Mouse (Mus musculus): ENCODE measurements around the gene Pmm2. TPM values are rescaled to one million over a fixed set of nuclear protein-coding genes. Genes with fewer than 3 reads are reported as not detected.

Pmm2 gene
- polyA plus RNA-seq, 1 experiment from 2014 or later, result 126 TPM

DNA sequence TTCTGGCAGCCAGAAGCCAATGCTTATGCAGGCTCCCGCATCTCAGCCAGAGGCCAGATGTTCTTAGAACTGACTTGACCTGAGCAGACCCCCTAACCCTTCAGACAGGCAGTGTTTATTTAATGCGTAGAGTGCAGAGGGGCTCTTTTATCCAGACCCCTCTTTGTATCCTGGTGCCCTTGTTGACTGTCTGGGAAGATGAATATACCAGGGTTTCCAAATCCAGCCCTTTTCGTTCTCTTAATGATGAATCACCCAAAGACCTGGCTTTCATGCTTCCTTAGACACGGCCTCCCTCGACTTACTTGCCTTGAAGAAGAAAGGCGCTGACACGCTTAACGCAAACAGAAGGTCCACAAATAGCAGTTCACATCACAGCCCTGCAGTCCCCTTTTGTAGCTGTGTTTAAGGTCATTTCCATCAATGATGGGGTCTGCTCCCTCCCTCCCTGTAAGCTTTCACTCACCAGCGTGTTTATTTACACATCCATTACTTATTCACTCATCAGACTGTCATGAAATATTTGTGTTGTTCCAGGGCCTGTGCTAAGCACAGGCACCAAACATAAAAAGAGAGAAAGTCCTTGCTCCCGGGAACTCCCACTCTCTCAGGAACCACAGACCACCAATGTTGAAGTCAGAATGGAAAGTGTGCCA, 17.7 kb upstream of the Pmm2 start:
- 28% methylated on average over 10 of the region's 10 CpGs for WGBS
- Histone ChIP-seq H3K27me3 (replicated peaks; ENCODE audit: control insufficient read depth, insufficient read depth, low read length) (no peaks in the 10 kb centered on the region), H3K9me3 (ENCODE audit: control insufficient read depth, low read length) (0 out of 2 replicates have a peak, but pooled peaks cover 5% of the 10 kb centered on the region), H3K27ac (ENCODE audit: low read length) (peak overlapping the region; percentile 47; the same call in 1 of the 2 replicates), H3K4me2 (ENCODE audit: low read depth, low read length) (no peak overlapping the region), H3K9ac (ENCODE audit: low read depth, low read length) (no peak overlapping the region), H3K4me1 (ENCODE audit: control insufficient read depth, insufficient read depth, low read length) (peaks cover 16% of the 10 kb centered on the region), H3K36me3 (ENCODE audit: control insufficient read depth, insufficient read depth, low read length) (no peaks in the 10 kb centered on the region), H3K4me3 (ENCODE audit: low read length) (no peak overlapping the region)
- ATAC-seq, result peak; percentile 8; the same call in 1 of the 2 replicates

DNA sequence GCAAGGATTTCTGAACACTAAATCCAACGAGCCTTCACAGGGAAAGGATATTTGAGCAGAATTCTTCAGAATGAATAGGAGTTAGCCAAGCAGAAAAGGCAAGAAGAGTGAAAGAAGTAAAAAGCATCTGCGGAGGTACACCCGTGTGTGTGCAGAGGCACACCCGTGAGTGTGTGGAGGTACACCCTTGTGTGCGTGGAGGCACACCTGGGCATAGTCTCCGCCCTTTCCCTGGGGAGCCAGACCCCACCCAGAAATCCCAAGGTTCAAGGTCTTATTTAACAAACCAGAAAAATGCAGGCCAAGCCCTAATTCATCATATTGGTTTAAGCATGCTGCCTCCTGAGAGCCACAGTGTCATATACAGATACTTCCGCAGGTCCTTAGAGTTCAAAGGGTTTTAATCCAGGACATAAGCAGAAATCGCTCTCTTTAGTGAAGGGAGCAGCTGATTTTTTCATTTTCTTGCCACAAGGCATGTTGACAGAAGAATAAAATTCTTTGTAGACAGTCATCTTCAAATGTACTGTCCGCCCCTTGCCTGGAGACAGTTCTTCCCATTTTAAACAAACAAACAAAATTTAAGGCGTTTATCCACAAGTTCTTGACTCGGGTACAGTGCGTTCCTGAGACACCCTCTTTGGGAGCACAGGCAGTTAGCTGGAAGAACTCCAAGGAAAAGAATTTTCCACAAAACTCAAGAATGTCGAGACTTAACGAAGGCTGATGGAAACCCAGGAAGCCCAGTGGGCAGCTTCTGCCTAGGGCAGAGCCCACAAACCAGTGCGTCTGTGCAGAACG, 17.0 kb upstream of the Pmm2 start:
- peak; percentile 82 for ATAC-seq
- no peak overlapping the region for H3K4me3 ChIP-seq (ENCODE audit: low read length)
- peak overlapping the region; percentile 55 for H3K27ac ChIP-seq (ENCODE audit: low read length)
- H3K9ac ChIP-seq (ENCODE audit: low read depth, low read length), result no peak overlapping the region
- H3K4me1 ChIP-seq (ENCODE audit: control insufficient read depth, insufficient read depth, low read length), result peaks cover 16% of the 10 kb centered on the region
- 43% methylated on average over 16 of the region's 16 CpGs for WGBS
- 0 out of 2 replicates have a peak, but pooled peaks cover 5% of the 10 kb centered on the region for H3K9me3 ChIP-seq (ENCODE audit: control insufficient read depth, low read length)
- no peaks in the 10 kb centered on the region for H3K27me3 ChIP-seq (replicated peaks; ENCODE audit: control insufficient read depth, insufficient read depth, low read length)
- no peak overlapping the region for H3K4me2 ChIP-seq (ENCODE audit: low read depth, low read length)
- H3K36me3 ChIP-seq (ENCODE audit: control insufficient read depth, insufficient read depth, low read length), result no peaks in the 10 kb centered on the region

DNA sequence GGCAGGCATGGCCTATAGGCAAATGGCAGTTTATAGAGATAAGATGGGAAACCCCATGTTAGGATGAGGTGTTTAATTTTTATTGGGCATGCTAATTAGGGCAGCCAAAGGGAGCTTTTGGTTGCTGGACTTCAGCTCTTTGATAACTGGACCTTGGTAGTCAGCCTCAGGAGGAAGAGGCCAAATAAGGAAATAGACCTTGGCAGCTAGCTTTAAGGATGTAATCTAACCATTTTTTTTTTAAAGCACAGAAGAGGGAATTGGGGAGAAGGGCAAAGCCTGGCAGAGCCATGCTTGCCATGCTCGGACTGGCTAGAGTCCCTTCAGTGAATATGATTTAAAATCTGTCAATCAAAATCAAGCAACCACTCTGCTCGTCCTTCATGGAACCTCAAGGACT, 7.1 kb upstream of the Pmm2 start:
- H3K4me1 ChIP-seq (ENCODE audit: control insufficient read depth, insufficient read depth, low read length), result peaks cover 3% of the 10 kb centered on the region; the same call in 1 of the 2 replicates
- no peaks in the 10 kb centered on the region for H3K9me3 ChIP-seq (ENCODE audit: control insufficient read depth, low read length)
- H3K27me3 ChIP-seq (replicated peaks; ENCODE audit: control insufficient read depth, insufficient read depth, low read length), result no peaks in the 10 kb centered on the region
- 0 out of 2 replicates have a peak, but pooled peaks cover under 1% of the 10 kb centered on the region for H3K36me3 ChIP-seq (ENCODE audit: control insufficient read depth, insufficient read depth, low read length)
- no peak overlapping the region for H3K27ac ChIP-seq (ENCODE audit: low read length)
- 71% methylated on average over 2 of the region's 2 CpGs for WGBS
- H3K4me2 ChIP-seq (ENCODE audit: low read depth, low read length), result no peak overlapping the region
- 0 out of 2 replicates have a peak, but pooled peaks have one; percentile 32 for ATAC-seq
- no peak overlapping the region for H3K9ac ChIP-seq (ENCODE audit: low read depth, low read length)
- H3K4me3 ChIP-seq (ENCODE audit: low read length), result no peak overlapping the region

DNA sequence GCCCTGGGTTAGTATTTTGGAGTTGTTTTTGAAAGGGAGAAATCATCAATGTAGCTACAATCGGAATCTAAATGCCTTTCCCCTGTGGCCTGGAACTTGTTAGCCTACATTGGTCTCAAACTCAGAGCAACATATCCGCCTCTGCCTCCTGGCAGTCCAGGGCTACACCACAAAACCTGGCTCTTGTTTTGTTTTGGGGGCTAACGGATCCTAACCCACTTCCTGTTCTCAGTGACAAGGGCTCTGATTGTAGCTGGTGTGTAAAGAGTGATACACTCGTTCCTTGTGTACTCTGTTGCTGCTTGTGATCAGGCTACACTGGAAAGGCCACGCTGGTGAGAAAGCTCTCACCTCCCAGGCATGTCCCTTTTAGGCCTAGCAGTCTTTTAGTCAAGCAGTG, 6.0 kb upstream of the Pmm2 start:
- ATAC-seq, result no peak
- H3K27ac ChIP-seq (ENCODE audit: low read length), result no peak overlapping the region
- no peak overlapping the region for H3K9ac ChIP-seq (ENCODE audit: low read depth, low read length)
- no peaks in the 10 kb centered on the region for H3K9me3 ChIP-seq (ENCODE audit: control insufficient read depth, low read length)
- 89% methylated on average over 5 of the region's 5 CpGs for WGBS
- no peaks in the 10 kb centered on the region for H3K27me3 ChIP-seq (replicated peaks; ENCODE audit: control insufficient read depth, insufficient read depth, low read length)
- H3K4me2 ChIP-seq (ENCODE audit: low read depth, low read length), result no peak overlapping the region
- 0 out of 2 replicates have a peak, but pooled peaks cover 2% of the 10 kb centered on the region for H3K36me3 ChIP-seq (ENCODE audit: control insufficient read depth, insufficient read depth, low read length)
- peaks cover 10% of the 10 kb centered on the region for H3K4me1 ChIP-seq (ENCODE audit: control insufficient read depth, insufficient read depth, low read length)
- H3K4me3 ChIP-seq (ENCODE audit: low read length), result no peak overlapping the region

DNA sequence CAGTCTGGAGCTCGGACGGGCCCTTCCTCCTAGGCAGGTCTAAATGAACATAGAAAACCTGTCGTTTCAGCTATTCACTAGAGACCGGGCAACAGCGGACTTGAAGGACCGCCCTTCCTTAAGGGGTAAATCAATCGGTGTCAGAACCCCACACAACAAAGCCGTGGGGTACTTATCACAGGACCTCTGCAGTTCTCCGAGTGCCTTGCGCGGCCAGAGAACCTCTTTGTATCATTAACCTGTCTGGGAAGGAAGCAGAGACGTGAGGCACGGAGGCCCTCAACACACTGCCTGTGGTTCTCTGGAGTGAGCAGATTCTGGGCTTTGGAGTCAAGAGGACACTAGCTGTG, 632 bp upstream of the Pmm2 start:
- no peaks in the 10 kb centered on the region for H3K27me3 ChIP-seq (replicated peaks; ENCODE audit: control insufficient read depth, insufficient read depth, low read length)
- WGBS, result under 1% methylated on average over 13 of the region's 13 CpGs

DNA sequence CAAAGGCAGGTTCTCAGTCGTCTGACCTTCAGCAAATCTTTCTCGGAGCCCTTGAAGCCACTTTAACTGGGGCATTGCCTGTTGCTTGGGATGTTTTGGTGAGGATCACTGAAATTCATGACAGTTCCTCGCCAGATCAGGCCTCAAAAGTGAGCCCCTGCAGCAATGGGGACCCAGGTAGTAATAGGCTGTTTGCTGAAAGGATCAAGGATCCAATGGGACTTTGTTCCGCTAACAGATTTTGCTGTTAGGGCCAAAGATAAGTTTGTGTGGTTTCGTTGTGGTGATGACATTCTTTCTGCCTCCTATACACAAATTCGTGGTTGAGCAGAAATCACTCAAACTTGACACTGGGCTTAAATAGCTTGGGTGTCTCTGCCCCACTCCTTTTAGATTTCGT, 657 bp downstream of the Pmm2 start:
- WGBS, result 32% methylated on average over 7 of the region's 7 CpGs
- H3K4me1 ChIP-seq (ENCODE audit: control insufficient read depth, insufficient read depth, low read length), result peaks cover 17% of the 10 kb centered on the region
- H3K9ac ChIP-seq (ENCODE audit: low read depth, low read length), result peak overlapping the region; percentile 83
- peak overlapping the region; percentile 86 for H3K27ac ChIP-seq (ENCODE audit: low read length)
- H3K4me2 ChIP-seq (ENCODE audit: low read depth, low read length), result peak overlapping the region; percentile 72
- H3K9me3 ChIP-seq (ENCODE audit: control insufficient read depth, low read length), result no peaks in the 10 kb centered on the region
- peak overlapping the region; percentile 62 for H3K4me3 ChIP-seq (ENCODE audit: low read length)
- ATAC-seq, result no peak
- H3K27me3 ChIP-seq (replicated peaks; ENCODE audit: control insufficient read depth, insufficient read depth, low read length), result no peaks in the 10 kb centered on the region
- H3K36me3 ChIP-seq (ENCODE audit: control insufficient read depth, insufficient read depth, low read length), result 0 out of 2 replicates have a peak, but pooled peaks cover 2% of the 10 kb centered on the region

More for the DNA sequence above, 632 bp upstream of the Pmm2 start:
- Histone ChIP-seq H3K4me3 (ENCODE audit: low read length) (peak overlapping the region; percentile 62), H3K9ac (ENCODE audit: low read depth, low read length) (peak overlapping the region; percentile 83), H3K9me3 (ENCODE audit: control insufficient read depth, low read length) (no peaks in the 10 kb centered on the region), H3K36me3 (ENCODE audit: control insufficient read depth, insufficient read depth, low read length) (0 out of 2 replicates have a peak, but pooled peaks cover 2% of the 10 kb centered on the region), H3K27ac (ENCODE audit: low read length) (peak overlapping the region; percentile 86), H3K4me2 (ENCODE audit: low read depth, low read length) (peak overlapping the region; percentile 73), H3K4me1 (ENCODE audit: control insufficient read depth, insufficient read depth, low read length) (peaks cover 17% of the 10 kb centered on the region)
- ATAC-seq, result peak; percentile 33; the same call in 1 of the 2 replicates

DNA sequence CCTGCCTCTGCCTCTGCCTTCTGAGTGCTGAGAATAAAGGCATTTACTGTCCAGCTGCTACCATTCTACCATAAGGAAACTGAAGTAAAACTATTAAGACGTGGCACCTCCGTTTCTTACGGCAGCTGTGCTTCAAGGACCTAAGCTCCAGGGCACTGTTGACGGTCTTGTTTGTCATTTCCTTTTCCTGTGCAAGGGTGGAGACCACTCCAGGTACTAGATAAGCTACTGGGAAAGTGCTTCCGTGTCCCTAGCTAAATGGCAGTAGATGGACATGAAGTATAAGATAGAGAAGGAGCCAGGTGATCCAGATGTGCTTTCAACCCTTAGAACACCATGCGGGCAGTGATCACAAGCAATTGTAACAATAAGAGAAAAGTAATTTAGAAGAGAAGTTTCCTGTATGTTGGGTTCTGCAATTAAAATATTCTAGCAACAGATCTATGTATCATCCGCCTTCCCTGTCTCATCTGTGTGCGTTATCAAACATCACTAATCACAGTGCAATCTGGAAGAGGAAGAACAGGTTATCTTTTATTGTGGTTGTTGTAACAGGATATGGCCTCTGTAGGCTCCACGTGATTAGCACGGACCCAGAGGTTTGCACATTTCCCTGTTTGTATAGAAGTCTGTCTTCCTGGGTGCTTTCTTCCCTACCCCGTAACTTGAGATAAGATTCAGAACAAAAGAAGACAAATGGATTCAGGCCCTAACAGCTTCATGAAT, 2.2 kb downstream of the Pmm2 start:
- no peaks in the 10 kb centered on the region for H3K27me3 ChIP-seq (replicated peaks; ENCODE audit: control insufficient read depth, insufficient read depth, low read length)
- H3K4me1 ChIP-seq (ENCODE audit: control insufficient read depth, insufficient read depth, low read length), result peaks cover 17% of the 10 kb centered on the region
- peak overlapping the region; percentile 66 for H3K27ac ChIP-seq (ENCODE audit: low read length)
- H3K4me2 ChIP-seq (ENCODE audit: low read depth, low read length), result peak overlapping the region; percentile 72; the same call in 1 of the 2 replicates
- no peak overlapping the region for H3K9ac ChIP-seq (ENCODE audit: low read depth, low read length)
- no peaks in the 10 kb centered on the region for H3K9me3 ChIP-seq (ENCODE audit: control insufficient read depth, low read length)
- H3K36me3 ChIP-seq (ENCODE audit: control insufficient read depth, insufficient read depth, low read length), result 0 out of 2 replicates have a peak, but pooled peaks cover 6% of the 10 kb centered on the region
- H3K4me3 ChIP-seq (ENCODE audit: low read length), result no peak overlapping the region
- ATAC-seq, result peak; percentile 39
- WGBS, result 61% methylated on average over 11 of the region's 11 CpGs

DNA sequence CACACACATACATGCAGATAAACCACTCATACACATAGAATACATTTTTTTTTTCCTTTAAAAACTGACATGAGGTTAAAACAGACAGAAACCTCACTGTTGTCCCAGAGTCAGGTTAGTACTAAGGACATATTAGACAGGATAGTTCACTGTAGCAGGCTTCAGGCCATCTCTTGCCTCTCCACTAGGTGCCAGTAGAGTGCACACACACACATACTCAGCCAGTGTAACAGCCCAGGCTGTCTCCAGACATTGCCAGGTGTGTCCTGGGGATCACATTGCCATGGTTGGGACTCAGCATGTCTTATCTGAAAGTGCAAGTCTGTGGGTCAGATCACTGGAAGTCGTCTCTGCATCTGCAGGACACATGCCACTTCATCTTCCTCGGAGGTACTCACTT, 6.4 kb downstream of the Pmm2 start:
- Histone ChIP-seq H3K27ac (ENCODE audit: low read length) (no peak overlapping the region), H3K4me1 (ENCODE audit: control insufficient read depth, insufficient read depth, low read length) (0 out of 2 replicates have a peak, but pooled peaks cover 5% of the 10 kb centered on the region), H3K36me3 (ENCODE audit: control insufficient read depth, insufficient read depth, low read length) (peaks cover 9% of the 10 kb centered on the region; the same call in 1 of the 2 replicates), H3K9me3 (ENCODE audit: control insufficient read depth, low read length) (no peaks in the 10 kb centered on the region), H3K9ac (ENCODE audit: low read depth, low read length) (no peak overlapping the region), H3K4me3 (ENCODE audit: low read length) (no peak overlapping the region), H3K4me2 (ENCODE audit: low read depth, low read length) (no peak overlapping the region), H3K27me3 (replicated peaks; ENCODE audit: control insufficient read depth, insufficient read depth, low read length) (no peaks in the 10 kb centered on the region)
- peak; percentile 73 for ATAC-seq
- WGBS, result 70% methylated on average over 2 of the region's 2 CpGs

DNA sequence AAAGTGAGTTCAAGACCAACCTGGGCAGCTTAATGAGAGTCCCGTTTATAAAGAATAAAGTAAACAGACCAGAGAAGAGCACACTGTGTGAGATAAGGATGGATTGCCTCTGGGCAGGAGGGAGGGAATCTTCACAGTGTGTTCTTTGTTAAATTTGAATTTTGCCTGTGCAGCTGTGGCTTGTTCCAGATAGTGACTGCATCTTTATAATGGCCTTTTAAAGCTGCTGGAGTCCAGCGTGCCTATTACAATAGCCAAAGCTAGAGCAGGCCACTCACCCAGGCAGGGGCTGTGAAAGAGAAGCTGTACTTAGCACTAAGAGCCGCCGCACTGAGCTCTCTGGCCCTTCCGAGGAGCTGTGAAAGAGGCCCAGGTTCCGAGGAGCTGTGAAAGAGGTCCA, 8.1 kb downstream of the Pmm2 start:
- Histone ChIP-seq H3K4me3 (ENCODE audit: low read length) (no peak overlapping the region), H3K27me3 (replicated peaks; ENCODE audit: control insufficient read depth, insufficient read depth, low read length) (no peaks in the 10 kb centered on the region), H3K4me2 (ENCODE audit: low read depth, low read length) (no peak overlapping the region), H3K9me3 (ENCODE audit: control insufficient read depth, low read length) (no peaks in the 10 kb centered on the region), H3K9ac (ENCODE audit: low read depth, low read length) (no peak overlapping the region), H3K36me3 (ENCODE audit: control insufficient read depth, insufficient read depth, low read length) (peaks cover 9% of the 10 kb centered on the region; the same call in 1 of the 2 replicates), H3K4me1 (ENCODE audit: control insufficient read depth, insufficient read depth, low read length) (0 out of 2 replicates have a peak, but pooled peaks cover under 1% of the 10 kb centered on the region), H3K27ac (ENCODE audit: low read length) (no peak overlapping the region)
- WGBS, result 78% methylated on average over 6 of the region's 6 CpGs
- no peak for ATAC-seq

Measured in intestine, embryonic 16.5 days (tissue).